Mouse (Mus musculus) ovary, adult 18-20 months (tissue): Measurements from ENCODE around the gene Slc9a8.

Experiments used
- DNase-seq: peaks from one replicate; pipeline ENCODE4 v3.0.0; 2022; ENCODE audit warnings: low spot score, mixed read lengths

Gene Slc9a8

GRCm38 (mm10) chr2:167483827-167484410 lies 62.4 kb downstream of the Slc9a8 start:
- no peak for DNase-seq

GRCm38 (mm10) chr2:167484932-167485331 lies 63.4 kb downstream of the Slc9a8 start:
- no peak for DNase-seq

GRCm38 (mm10) chr2:167485501-167486377 lies 64.2 kb downstream of the Slc9a8 start:
- DNase-seq, result peak; percentile 47

GRCm38 (mm10) chr2:167486573-167486972 lies 65.1 kb downstream of the Slc9a8 start:
- no peak for DNase-seq

- DNase-seq, result no peak
Measured at GRCm38 (mm10) chr2:167487551-167487950, 66.0 kb downstream of the Slc9a8 start.

- DNase-seq, result no peak
Measured at GRCm38 (mm10) chr2:167487994-167488393, 66.5 kb downstream of the Slc9a8 start.

GRCm38 (mm10) chr2:167490813-167491525 lies 69.5 kb downstream of the Slc9a8 start:
- no peak for DNase-seq

- no peak for DNase-seq
Measured at GRCm38 (mm10) chr2:167491757-167492708, 70.5 kb downstream of the Slc9a8 start, which contains the start of gene Rnf114. TSS of gene Rnf114 (plus strand) at chr2:167492645.

- DNase-seq, result peak; percentile 85
Measured at GRCm38 (mm10) chr2:167492713-167493636, 71.5 kb downstream of the Slc9a8 start, which contains the start of gene Spata2. TSS of gene Spata2 (minus strand) at chr2:167492887.

- DNase-seq, result no peak
Measured at GRCm38 (mm10) chr2:167496437-167496836, 74.9 kb downstream of the Slc9a8 start.

- no peak for DNase-seq
Measured at GRCm38 (mm10) chr2:167497272-167497671, 75.8 kb downstream of the Slc9a8 start.

- DNase-seq, result no peak
Measured at GRCm38 (mm10) chr2:167502554-167503252, 81.2 kb downstream of the Slc9a8 start.

GRCm38 (mm10) chr2:167503253-167503895 lies 81.9 kb downstream of the Slc9a8 start:
- peak; percentile 68 for DNase-seq

- DNase-seq, result no peak
Measured at GRCm38 (mm10) chr2:167503896-167504349, 82.4 kb downstream of the Slc9a8 start.

- no peak for DNase-seq
Measured at GRCm38 (mm10) chr2:167505127-167505526, 83.6 kb downstream of the Slc9a8 start.

- no peak for DNase-seq
Measured at GRCm38 (mm10) chr2:167506546-167507260, 85.2 kb downstream of the Slc9a8 start.

GRCm38 (mm10) chr2:167507719-167508385 lies 86.3 kb downstream of the Slc9a8 start:
- DNase-seq, result no peak

- no peak for DNase-seq
Measured at GRCm38 (mm10) chr2:167508569-167508968, 87.1 kb downstream of the Slc9a8 start.
